Mouse (Mus musculus): Measurements from ENCODE around the gene Erp29. TPM values are rescaled to one million over a fixed set of nuclear protein-coding genes. Genes with fewer than 3 reads are reported as not detected.

Gene Erp29
- total RNA-seq, 2 experiments from 2014 or later = 152 to 170 TPM

DNA sequence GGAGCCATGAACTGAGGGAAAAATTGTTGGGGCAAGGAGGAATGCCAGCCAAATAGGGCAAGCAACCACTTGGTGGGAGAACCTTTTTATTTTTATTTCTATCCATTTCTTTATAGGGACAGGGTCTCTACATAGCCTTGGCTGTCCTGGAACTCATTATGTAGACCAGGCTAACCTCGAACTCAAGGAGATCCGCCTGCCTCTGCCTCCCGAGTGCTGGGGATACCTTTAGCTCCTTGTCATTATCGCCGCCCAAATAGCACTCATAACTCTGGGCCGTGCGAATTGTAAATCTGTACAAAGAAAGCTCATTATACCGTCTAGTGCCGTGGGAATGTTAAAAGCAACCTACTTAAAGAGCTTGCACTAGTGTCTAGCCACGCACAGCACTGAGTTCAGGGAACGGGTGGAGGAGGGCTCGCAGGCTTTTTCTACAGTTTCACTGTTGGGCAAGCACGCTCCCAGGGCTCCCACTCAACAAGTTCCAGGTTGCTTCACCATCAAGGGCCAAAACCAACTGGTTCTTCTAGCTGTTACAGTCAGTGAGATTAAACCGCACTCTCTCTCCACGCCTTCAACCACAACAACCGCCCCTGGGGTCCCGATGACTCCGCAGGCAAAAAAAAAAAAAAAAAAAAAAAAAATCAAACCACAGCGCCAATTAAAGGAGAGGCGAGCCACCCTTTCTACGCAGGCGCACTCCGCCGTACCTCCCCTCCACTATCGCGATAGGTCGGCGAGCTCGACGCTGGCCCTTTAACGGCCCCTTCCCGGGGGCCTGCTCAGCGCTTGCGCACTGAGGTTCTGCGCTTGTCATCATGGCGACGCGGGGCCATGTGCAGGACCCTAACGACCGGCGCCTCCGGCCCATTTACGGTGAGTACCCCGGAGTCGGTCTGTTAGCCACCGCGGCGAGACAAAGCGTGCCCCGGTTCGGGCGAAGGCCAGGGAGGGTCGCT, 54.8 kb downstream of the Erp29 start, which contains the start of gene Naa25:
TSS of gene Naa25 (plus strand) at position 750 of the 959 bp plus-strand sequence.
- intact Hi-C loops (cut with DNase I) = no loop called here
- peak; percentile 96 to 97 for DNase-seq (ENCODE audit: low spot score in 2 of 2)

DNA sequence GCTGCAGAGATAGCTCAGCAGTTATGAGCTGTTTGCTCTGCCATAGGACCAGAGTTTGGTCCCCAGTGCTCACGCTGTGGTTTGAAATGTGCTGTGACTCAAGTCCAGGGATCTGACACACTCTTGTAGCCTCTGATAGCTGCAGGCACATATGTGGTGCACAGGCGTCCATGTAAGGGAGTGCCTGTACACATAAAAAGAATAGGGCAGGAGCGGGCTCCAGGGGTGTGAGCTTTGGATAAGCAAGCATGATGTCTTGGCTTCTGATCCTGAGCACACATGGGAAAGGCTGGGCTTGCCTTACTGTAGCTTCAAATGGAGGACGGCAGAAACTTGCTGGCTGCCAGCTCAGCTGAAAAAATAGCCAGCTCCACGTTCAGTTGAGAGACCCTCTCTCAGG, 56.7 kb downstream of the Erp29 start:
- DNase-seq (ENCODE audit: low spot score in 2 of 2) = no peak
- intact Hi-C loops (cut with DNase I) = no loop called here

DNA sequence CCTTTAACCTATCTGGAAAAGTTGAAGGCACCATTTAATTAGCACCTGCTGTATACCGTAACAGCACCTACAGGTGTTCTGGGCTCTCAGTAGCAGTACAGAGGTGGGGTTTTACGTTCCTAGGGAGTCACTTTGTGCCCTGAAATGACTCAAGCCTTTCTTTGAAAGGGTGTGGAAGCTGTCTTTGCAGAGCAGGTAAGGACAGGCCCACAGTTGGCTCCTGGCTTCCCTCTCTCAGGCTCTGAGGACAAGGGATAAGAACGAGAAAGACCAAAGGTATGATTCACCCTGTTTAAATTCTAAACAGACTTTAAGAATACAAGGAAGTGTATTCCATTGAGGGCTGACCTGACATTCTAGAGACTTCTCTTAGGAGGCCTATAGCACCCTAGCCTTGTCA, 58.9 kb downstream of the Erp29 start:
- intact Hi-C loops (cut with DNase I) = no loop called here

DNA sequence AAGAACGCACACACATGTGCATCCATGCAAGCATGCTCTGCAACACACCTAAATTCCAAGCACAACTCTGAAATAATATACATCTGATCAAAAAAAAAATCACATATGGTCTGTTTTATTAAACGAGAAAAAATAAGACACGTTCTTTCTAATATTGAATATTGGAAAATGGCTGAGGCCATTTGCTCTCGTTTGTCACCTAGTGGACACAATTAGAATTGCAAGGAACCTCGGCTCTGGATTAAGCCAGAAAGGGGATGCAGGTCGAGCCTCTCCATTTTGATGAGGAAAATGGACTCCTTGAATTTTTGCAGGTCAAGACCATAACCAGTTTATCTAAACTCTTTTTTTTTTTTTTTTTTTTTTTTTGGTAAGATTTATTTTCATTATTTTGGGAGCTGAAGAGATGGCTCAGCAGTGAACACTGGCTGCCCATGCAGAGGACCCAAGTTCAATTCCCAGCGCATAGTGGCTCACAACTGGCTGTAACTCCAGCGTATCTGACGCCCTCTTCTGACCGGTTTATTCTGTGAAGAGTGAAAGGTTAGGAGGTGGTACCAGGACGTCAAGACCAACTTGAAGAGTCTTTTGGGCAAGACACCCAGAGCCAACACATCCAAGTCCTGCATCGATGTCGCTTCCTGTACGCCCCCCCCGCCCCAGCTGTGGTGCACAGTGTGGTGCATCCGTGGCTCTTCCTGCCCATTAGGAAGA, 59.5 kb downstream of the Erp29 start:
- intact Hi-C loops (cut with DNase I) = no loop called here
- peak in 1 of 2 experiments; percentile 65 for DNase-seq (ENCODE audit: low spot score in 2 of 2)

More for the DNA sequence above, 58.9 kb downstream of the Erp29 start:
- DNase-seq (ENCODE audit: low spot score in 2 of 2) = no peak

DNA sequence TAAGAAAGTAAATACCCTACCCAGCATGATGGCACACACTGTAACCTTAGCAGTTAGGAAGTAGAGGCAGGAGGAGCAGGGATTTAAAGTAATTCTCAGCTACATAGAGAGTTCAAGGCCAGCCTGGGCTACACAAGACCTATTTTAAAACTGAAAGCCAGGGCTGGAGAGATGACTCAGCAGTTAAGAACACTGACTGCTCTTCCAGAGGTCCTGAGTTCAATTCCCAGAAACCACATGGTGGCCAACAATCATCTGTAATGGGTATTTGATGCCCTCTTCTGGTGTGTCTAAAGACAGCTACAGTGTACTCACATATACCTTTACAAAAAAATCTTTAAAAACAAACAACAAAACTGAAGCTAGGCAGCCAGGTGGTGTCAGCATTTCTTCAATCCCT, 62.6 kb downstream of the Erp29 start:
- intact Hi-C loops (cut with DNase I) = no loop called here
- DNase-seq (ENCODE audit: low spot score in 2 of 2) = no peak

DNA sequence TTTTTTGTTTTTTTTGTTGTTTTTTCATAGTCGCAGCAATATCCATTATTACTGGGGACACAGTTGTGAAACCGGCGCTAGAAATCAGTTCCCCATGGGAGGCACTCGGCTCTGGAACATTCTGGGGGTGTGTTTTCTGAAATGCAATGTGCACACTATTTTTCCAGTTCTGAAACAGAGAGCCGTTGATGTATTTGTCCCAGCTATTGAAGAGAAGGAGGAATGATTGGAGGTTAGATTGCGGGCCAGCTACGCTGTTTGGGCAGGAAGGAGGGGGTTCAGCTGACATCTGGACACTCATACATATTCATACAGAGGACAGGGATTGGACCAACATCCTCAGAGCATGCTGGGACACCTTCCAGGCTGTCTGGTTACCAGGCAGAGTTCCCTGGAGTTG, 63.2 kb downstream of the Erp29 start:
- intact Hi-C loops (cut with DNase I) = no loop called here
- DNase-seq (ENCODE audit: low spot score in 2 of 2) = no peak

DNA sequence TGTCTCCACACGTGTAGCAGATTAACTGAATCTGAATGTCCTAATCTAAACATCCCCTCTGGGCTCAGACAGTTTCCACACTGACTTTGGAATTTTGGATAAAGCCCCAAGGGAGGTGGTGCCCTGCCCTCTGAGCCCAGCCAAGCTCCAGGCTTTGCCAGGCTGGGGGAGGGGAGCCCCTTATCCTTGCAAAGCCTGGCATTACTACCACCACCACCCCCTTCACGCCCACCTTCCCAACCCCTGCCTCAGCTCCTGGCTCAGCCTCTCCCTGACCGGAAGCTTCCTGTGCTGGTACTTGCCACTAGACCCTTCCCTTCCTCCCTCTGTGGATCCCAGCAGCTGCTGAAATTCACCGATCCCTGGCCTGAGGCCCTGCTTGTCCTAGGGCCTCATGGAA, 65.2 kb downstream of the Erp29 start:
- intact Hi-C loops (cut with DNase I) = no loop called here
- DNase-seq (ENCODE audit: low spot score in 2 of 2) = no peak

DNA sequence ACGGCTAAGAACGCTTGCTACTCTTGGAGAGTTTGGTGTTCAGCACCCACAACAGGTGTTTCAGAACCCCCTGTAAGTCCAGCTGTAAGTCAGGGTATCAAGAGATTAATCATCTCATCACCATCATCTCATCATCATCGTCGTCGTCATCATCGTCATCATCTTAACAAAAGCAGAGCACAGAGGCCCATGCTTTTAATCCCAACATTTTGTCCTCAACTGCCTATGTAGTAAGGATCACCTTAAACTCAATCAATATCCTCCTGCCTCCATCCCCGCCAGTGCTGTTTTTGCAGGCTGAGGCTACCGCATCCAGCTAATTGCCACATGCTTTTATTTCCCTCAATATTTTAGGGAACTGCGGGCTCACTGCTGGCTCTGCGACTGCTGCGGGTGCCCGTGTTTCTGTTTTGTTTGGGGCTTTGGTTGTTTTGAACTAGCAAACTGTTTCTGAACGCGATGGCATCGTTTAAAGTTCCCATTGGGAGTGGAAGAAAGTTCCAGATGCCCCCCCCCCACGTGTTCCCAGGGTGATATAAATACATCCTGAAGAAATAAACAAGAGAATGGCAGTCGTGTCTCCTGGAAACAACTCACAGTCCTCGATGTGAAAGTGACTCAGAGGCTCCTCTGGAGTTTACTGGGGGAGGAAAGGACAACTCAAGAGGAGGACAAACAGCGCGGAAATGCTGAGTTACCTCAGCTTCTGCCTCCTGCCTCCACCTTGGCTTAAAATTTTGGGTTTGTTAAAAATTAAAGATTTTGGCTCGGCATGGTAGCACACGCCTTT, 66.0 kb downstream of the Erp29 start:
- intact Hi-C loops (cut with DNase I) = no loop called here
- DNase-seq (ENCODE audit: low spot score in 2 of 2) = peak; percentile 46 to 75

DNA sequence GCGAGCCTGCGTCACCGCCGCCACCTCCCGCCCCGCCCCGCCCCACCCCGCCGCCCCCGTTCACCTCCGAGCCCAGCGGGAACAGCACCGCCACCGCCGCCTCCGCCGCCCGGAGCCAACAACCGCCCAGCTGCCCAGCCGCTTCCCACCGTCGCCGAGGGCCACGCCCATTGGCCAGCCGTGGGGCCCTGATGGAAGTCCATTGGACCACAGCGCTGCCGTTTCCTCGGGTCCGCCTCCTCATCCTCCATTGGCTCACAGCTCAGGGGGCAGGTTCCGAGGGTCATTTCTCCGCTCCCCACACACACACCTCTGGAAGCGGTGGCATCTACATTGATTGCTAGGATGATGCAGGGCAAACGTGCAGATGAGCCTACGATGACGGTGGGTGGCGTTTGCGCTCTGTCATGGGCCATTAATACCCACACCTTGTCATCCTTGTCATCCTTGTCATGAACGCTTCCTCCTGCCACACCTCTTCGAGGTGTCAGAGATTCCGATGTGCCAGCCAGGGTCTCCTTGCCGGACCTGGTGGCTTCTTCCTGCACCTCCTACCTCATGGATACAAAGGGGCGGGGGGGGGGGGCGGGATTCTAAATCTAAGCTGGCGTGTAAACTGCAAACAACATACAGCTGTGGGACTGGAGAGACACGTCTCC, 66.7 kb downstream of the Erp29 start, which contains the start of gene Trafd1:
TSS of gene Trafd1 (minus strand) at position 172 of the 659 bp plus-strand sequence.
- intact Hi-C loops (cut with DNase I) = no loop called here
- DNase-seq (ENCODE audit: low spot score in 2 of 2) = peak; percentile 94 to 95

DNA sequence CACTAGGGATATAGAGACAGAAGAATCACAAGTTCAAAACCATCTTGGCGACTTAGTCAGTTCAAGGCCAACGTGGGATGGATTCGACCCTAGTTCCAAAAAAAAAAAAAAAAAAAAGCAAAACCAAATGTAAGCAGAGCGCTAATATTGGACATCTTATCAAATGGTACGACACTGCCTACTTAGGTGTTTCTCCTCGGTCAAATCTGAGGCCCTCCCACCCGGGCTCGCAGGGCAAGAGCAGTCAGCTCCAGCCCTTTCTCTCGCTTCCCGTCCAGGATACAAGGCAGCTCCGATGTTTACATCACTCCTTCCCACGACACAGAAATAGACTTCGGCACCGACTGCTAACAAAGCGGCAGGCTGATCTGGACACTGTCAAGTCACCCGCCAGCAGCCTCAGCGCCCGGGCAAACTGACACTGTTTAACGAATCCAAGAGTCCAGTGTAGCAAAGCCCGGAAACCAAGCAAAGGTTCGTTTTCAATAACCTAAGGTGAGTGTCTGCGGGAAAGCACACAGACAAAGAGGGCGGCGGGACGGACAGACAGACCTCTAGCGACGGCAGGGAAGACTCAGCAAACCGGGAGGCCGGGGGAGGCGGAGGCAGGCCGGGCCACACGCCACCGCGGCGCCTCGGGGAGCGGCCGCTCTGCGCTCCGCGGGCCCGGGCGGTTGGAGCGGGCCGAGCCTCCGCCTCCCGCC, 67.4 kb downstream of the Erp29 start:
- DNase-seq (ENCODE audit: low spot score in 2 of 2) = peak in 1 of 2 experiments; percentile 44
- intact Hi-C loops (cut with DNase I) = no loop called here

DNA sequence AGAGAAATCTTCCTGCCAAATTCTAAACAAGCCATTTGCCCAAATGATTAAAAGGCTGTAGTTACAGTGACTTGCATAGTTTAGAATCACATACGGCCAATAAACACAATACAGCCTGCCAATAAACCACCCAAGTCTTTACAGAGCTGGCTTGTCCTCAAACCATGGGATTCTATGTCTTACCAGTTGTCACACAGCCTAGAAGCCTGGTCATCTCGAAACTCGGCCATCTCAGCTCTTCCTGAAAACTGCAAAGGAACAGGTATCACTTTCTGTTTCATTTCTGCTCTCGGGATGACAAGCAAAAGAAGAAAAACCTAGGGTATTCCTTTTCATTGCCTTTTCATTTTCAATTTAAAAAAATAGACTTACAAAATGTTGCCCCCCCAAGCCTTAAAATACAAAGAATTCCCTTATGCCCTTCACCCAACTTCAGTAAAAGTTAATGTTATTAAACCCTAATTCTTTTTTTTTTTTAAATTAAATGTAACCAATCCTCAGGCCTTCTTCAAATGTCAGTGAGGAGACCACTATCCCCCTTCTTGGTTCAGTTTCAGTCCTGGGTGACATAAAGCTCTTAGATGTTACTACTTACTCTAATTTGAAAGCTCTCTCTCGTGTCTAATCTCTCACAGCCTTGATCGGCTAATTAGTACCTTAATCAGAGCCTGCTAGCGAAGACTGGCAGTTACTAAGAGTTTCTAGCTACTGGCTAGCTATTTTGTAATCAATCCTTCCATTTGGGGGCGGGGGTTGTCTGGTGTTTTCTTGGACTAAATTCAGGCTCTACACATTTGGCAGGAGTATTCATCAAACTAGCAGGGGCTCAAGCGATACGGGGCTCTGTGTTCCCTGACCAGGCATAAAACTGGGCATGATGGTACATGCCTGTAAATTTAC, 68.2 kb downstream of the Erp29 start:
- DNase-seq (ENCODE audit: low spot score in 2 of 2) = no peak
- intact Hi-C loops (cut with DNase I) = no loop called here

DNA sequence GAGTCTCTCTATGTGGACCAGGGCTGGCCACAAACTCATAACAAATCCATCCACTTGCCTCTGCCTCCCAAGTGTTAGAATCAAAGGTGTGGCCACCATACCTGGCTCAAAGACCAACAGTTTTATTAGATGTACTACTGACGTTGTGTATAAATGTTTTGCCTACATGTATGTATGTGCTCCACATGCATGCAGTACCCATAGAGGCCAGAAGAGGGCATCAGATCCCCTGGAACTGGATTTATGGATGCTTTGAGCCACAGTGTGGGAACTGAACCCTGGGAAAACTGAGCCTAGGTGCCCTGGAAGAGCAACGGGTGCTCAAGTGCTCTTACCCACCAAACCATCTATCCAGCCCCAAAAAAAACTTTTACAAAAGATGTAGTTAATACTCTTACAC, 71.6 kb downstream of the Erp29 start:
- intact Hi-C loops (cut with DNase I) = no loop called here
- DNase-seq (ENCODE audit: low spot score in 2 of 2) = no peak

DNA sequence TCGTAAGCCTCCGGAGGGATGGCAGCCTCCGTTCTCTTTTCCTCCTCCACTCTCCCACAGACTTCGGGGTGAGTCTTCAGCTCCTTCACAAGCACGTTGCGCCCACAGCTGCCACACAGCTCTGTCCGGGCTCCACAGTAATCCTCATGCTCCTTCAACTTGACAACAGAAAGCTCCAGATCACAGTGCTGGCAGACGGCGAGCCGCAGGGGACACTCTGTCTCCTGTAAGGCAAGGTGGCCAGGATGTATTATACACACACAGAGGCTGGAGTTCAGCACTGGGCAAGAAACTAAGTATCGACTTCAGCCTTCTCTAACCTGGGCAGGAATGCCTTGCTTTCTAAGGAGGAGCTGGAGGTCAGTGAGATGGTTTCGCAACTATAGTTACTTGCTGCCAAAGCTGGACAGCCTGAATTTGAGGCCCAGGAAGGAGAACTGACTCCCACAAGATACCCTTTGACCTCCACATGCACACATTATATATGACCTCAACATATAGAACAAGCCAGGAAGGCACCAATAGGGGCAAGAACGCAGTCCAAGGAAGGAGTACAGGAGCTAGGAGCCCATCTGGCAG, 73.5 kb downstream of the Erp29 start:
- intact Hi-C loops (cut with DNase I) = loop anchor here (5.0 kb wide), 1 partner anchor 161 kb away; no protein-coding TSS in a partner anchor

More for the DNA sequence above, 73.5 kb downstream of the Erp29 start:
- no peak for DNase-seq (ENCODE audit: low spot score in 2 of 2)
